Mouse (Mus musculus) lung, adult 18-20 months (tissue): ENCODE measurements around the gene Gcdh.

Experiments used
- DNase-seq, 2 experiments: peaks; one replicate each; pipeline ENCODE4 v3.0.0; 2022; ENCODE audit warnings: mixed read lengths in 2 of 2

Gene Gcdh

DNA sequence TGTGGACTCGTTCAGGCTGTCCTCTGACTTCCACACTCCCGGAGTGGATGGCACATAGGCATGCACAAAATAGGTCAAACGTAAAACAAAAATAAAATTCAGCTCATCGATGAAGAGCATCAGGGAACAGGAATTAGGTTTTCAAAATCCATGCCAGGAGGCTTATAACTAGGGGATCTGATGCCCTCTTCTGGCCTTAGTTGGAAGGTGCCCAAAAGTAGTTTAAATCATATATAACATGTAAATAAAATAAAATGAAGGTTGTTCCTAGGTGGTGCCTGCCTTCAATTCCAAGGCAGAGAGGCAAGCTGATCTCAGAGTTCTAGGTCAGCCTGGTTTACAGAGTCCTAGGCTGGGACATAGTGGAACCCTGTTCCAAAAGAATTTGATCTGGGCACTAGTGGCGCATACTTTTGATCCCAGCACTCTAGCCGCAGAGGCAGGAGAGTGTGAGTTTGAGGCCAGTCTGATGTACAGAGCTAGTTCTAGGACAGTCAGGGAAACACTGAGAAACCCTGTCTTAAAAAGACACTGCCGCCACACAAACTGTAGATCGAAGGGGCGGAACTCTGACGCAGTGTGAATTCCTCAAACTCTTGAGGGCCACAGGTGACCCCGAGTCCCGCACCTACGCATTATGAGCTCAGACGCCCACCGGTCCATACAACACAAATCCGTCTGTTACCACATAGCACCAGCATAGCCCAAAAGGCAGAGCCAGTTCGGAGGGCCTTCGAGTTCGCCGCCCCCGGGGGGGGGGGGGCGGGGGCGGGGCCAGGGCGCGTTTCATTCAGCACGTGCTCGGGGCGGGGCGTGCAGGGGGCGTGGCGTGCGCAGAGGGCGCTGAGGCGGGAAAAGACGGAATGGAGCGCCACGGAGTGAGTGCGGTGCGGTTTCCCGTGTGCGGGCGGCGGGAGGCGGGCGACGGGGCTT is 22.1 kb downstream of the Gcdh start, which contains the start of gene Syce2:
Gene Syce2, plus strand, starts transcription at position 736 of the 933 bp plus-strand sequence.
- DNase-seq: peak; percentile 81 to 87

GRCm38 (mm10) chr8:84856864-84857441 is 36.8 kb downstream of the Gcdh start, which contains the start of gene Farsa:
Gene Farsa, plus strand, starts transcription at chr8:84856989.
- DNase-seq: peak; percentile 93 to 94

DNA sequence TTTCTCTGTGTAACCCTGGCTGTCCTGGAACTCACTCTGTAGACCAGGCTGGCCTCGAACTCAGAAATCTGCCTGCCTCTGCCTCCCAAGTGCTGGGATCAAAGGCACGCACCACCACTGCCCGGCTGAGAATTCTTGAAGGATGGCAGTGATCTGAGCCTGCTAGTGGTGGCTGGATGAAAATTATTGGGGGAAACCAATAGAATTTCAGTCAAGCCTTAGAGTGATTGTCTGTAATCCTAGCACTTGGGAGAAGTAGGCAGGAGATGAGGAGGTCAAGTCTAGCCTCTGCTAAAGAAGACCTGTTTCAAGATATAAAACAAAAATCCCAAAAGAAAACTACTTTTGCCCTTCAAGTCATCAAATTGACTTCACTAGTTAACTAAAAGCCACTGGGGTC is 37.3 kb downstream of the Gcdh start:
- DNase-seq: no peak

DNA sequence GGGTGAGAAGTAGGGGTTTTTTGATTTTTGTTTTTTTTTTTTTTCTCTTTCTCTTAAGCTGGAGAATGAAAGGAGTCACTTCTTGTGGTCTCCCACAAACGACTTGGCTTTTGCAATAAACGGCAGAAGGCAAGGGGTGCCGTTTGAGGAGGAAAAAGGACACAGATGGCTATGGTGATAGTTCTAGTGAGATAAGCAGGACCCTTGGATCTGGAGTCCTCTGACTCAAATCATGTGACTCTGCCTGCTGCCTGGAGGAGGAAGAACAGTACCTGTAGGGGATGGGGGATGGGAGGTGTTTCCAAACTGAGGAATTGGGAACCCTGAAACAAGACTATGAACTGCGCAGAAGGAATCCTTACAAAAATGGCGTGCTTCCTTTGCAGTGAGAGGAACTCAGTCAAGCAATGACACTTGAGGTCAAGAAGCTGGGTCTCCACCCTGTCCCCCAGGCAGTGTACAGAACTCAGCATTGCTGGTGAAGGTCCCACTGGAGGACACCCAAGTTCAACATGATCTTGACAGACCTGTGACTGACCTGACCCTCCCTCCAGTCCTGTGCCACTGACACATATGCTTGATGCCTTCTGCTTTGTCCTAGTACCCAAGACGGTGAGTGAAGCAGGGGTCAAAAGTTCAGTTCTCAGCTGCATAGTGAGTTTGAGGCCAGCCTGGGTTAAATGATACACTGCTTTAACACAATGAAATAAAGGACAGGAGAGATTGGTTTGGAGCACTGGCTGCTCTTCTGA is 45.9 kb downstream of the Gcdh start:
- DNase-seq: peak in 1 of 2 experiments; percentile 20

- peak; percentile 100 for DNase-seq
Observed at GRCm38 (mm10) chr8:84846722-84847572, 46.8 kb downstream of the Gcdh start, which contains the start of gene Calr. Gene Calr, minus strand, starts transcription at chr8:84846934.

DNA sequence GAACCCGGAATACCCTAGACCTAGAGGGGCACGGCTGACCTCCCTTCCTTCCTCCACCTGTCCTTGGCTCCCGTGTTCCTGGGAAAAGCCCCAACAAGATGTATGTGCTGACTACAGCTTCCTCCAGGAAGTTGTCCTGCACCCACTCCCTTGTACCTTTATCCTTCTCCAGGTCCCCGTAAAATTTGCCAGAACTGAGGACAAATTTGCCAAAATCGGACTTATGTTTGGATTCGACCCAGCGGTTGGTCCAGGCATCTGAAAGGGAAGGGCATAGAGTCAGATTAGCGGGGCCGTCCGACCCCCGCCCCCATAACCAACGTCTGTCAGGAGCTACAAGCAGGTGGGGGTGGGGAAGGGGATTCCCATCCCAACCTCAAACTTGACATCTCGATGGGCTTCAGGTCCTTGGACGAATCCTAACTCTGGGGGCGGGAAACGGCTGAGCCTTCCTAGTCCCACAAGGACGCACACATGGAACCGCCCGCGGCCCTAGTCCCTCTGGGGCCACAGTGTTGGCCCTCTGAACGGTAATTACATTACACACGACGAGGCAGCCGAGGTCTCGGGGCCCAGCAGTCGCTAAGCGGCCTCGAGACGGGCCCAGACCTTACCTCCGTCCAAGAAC is 47.5 kb downstream of the Gcdh start:
- DNase-seq: no peak

- peak; percentile 32 to 41 for DNase-seq
Observed at GRCm38 (mm10) chr8:84845355-84846093, 48.2 kb downstream of the Gcdh start.

GRCm38 (mm10) chr8:84844397-84845070 is 49.2 kb downstream of the Gcdh start:
- DNase-seq: no peak

DNA sequence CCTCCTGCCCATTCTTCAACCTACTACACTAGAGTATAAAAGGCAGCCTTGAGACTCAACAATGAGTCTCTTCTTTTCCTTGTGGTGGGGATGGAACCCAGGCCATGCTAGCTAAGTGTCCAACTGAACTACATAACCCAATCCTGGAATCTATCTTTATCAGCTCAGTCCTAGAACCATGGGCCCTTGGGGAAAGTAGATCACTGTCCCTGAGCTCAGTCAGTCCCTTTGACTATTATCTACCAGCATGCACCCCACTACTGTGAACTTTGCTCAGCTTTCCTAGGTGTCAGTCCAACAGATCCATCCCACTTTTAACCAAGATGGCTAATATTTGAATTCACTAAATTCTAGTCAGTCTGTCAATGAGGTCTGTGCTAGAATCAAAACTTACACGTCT is 52.2 kb downstream of the Gcdh start:
- no peak for DNase-seq

DNA sequence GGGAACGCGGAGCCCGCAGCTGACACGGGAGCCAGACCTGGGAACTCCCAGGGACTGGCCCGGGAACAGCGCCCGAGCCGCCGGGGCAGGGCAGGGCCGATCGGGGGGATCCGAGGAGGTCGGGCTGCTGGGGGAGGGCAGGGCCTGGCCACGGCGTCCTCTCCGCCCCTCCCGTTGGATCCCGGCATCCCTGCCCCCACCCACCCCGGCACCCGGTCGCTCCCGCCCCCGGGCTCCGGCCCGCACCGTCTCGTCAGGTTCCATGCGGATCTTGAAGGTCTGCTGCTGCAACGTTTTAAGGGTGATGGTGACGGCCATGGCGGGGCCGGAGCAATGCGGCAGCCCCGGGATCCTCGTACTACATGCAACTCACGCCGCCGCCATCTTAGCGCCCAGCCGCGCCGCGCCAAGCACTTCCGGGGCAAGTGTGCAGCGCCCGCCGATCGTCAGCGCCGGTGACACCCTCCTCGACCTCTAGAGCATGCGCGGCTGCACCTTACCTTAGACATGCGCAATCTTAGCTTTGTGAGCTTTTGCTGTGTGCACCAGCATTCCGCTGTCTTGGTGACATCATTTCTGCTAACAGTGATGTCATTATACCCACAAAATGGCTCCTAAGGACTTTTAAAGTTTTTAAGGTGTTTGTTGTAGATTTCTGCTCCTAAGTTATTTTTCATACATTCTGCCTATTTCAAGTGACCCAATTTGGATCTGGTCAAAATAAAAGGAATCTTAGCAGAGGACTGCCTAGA is 53.3 kb downstream of the Gcdh start, which contains the start of gene Rad23a:
Gene Rad23a, minus strand, starts transcription at position 418 of the 752 bp plus-strand sequence.
- DNase-seq: peak; percentile 91 to 92

DNA sequence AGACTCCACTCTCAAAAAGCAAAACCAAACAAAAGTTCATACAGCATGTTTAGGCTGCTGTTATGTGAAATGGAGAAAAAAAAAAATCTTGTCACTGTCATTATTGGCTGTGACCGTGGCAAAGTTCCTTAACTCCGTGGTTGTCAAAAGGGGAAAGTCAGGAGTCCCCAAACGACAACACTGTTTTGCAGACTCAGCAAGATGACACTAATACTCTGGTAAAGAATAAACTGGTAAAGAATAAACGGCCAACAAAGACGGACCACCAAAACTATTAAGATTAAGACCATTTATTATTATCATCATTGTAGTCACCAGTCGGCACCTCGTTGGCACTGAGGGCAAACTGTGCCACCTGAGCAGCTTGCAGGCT is 53.9 kb downstream of the Gcdh start:
- DNase-seq: no peak

DNA sequence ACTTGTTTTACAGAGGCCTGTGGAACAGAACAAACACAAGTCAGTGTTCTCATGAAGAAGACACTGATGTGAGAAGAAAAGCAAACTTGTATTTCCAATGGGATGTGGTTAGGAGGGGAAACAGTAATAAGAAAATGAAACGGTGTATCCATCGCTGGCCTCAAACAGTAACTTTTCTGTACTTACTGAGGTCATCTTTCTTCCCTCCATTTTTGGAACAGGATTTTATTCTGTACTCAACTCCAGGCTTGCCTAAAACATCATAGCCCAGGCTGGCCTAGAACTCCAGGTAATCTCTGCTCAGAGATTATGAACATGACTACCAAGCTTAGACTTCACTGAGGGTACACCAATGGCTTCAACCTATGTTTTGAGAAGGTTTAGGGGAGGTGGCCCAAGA is 54.3 kb downstream of the Gcdh start:
- no peak for DNase-seq

DNA sequence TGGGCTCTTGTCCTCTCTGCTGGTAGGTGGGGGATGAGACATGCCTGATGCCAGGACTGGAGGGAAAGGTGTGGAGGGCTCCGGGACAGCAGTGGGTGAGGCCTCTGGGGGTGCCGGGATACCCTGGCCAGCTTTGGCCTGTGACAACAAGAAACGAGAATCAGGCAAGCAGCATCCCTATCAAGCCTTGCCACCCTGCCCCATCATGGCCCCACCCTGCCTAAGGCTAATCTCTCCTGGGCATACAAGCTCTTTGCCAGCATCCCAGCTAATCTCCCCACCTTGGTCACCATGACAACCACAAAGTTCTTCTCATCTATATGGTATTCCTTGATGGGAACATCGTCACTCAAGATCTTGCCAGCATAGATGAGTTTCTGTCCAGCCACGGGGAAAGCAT is 55.2 kb downstream of the Gcdh start:
- no peak for DNase-seq

- no peak for DNase-seq
Observed at GRCm38 (mm10) chr8:84837912-84838470, 55.7 kb downstream of the Gcdh start.

- DNase-seq: no peak
Observed at GRCm38 (mm10) chr8:84837149-84837911, 56.4 kb downstream of the Gcdh start.
